Mouse (Mus musculus) MEL (cell line): ENCODE data around the gene A130010J15Rik.

Experiments
- CHD2 ChIP-seq: IDR thresholded peaks from 2 replicates; pipeline ENCODE4 v1.6.1; 2011; ENCODE audit warnings: low read length, improper control_type of control experiment
- CTCF ChIP-seq, 3 experiments: IDR thresholded peaks in 2 of 3; conservative IDR thresholded peaks in 1 of 3; 2 replicates each; pipeline ENCODE4 v1.5.1; 2011 to 2012; ENCODE audit warnings: low read length in 3 of 3, low read depth in 2 of 3, mild to moderate bottlenecking in 2 of 3, improper control_type of control experiment in 1 of 3, inconsistent platforms in 1 of 3, mixed read lengths in 1 of 3, moderate library complexity in 1 of 3; ENCODE audit not compliant: control insufficient read depth in 1 of 3, insufficient read depth in 1 of 3, poor library complexity in 1 of 3, severe bottlenecking in 1 of 3
- ELF1 ChIP-seq: IDR thresholded peaks from 2 replicates; pipeline ENCODE4 v1.6.1; 2014; ENCODE audit warnings: low read depth, mild to moderate bottlenecking, inconsistent platforms, low read length, improper control_type of control experiment, moderate library complexity
- EP300 ChIP-seq, 2 experiments: IDR thresholded peaks; 2 replicates each; pipeline ENCODE4 v1.6.1; 2011; ENCODE audit warnings: improper control_type of control experiment in 2 of 2, low read length in 2 of 2, low read depth in 1 of 2, mild to moderate bottlenecking in 1 of 2
- ETS1 ChIP-seq: IDR thresholded peaks from 2 replicates; pipeline ENCODE4 v1.6.1; 2012; ENCODE audit warnings: low read depth, mild to moderate bottlenecking, inconsistent platforms, low read length, improper control_type of control experiment, moderate library complexity
- GATA1 ChIP-seq: IDR thresholded peaks from 2 replicates; pipeline ENCODE4 v1.6.1; 2011; ENCODE audit warnings: low read depth, low read length, improper control_type of control experiment
- MAFK ChIP-seq: IDR thresholded peaks from 2 replicates; pipeline ENCODE4 v1.6.1; 2011; ENCODE audit warnings: low read depth, mild to moderate bottlenecking, low read length, improper control_type of control experiment, borderline replicate concordance
- MYC ChIP-seq: IDR thresholded peaks from 2 replicates; pipeline ENCODE4 v1.6.1; 2011; ENCODE audit warnings: low read depth, mild to moderate bottlenecking, low read length, improper control_type of control experiment, moderate library complexity
- NELFE ChIP-seq: IDR thresholded peaks from 2 replicates; pipeline ENCODE4 v1.6.1; 2011; ENCODE audit warnings: low read depth, low read length, improper control_type of control experiment
- NRF1 ChIP-seq: IDR thresholded peaks from 2 replicates; pipeline ENCODE4 v1.6.1; 2014; ENCODE audit warnings: low read depth, mild to moderate bottlenecking, inconsistent platforms, low read length, improper control_type of control experiment, moderate library complexity; ENCODE audit not compliant: poor library complexity, insufficient read depth, severe bottlenecking
- POLR2A ChIP-seq, 2 experiments: IDR thresholded peaks; 2 replicates each; pipeline ENCODE4 v1.6.1; 2011 to 2012; ENCODE audit warnings: low read length in 2 of 2, mild to moderate bottlenecking in 2 of 2, control low read depth in 1 of 2, improper control_type of control experiment in 1 of 2, low read depth in 1 of 2, moderate library complexity in 1 of 2; ENCODE audit not compliant: control insufficient read depth in 1 of 2, insufficient read depth in 1 of 2, poor library complexity in 1 of 2
- RAD21 ChIP-seq: IDR thresholded peaks from 2 replicates; pipeline ENCODE4 v1.6.1; 2011; ENCODE audit warnings: mild to moderate bottlenecking, low read depth, low read length, improper control_type of control experiment
- RCOR1 ChIP-seq: IDR thresholded peaks from 2 replicates; pipeline ENCODE4 v1.6.1; 2012; ENCODE audit warnings: low read depth, mild to moderate bottlenecking, inconsistent platforms, low read length, improper control_type of control experiment
- SMC3 ChIP-seq: IDR thresholded peaks from 2 replicates; pipeline ENCODE4 v1.6.1; 2011; ENCODE audit warnings: low read depth, low read length, improper control_type of control experiment

DNA sequence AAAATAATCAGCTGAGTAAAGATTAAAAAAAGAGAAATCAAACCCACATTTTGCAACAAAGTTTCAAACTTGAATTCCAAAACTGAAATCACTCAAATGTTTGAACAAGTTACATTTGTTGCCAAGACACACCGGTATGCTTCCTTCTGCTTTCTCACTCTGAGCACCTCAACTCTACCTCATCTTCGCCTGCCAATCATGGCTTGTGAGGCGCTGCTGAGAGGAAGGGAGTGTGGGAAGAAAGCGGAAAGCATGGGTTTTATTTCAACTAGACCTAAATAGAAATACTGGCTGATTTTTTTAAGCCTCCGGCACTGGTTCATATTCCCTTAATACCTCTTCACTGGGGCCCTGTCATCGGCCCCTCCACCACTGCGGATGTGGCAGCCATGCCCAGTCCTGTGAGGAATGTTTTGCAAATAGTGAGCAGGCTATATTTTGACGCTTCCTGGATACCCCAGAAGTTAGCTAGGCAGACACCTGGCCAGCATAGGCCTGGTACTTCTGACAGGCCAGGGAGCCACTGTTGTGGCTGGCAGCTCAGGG is 25.3 kb upstream of the A130010J15Rik start:
- no peak for TF ChIP-seq RAD21
- TF ChIP-seq NRF1: no peak
- no peak for TF ChIP-seq POLR2A (IDR thresholded peaks at IDR 0.05; ENCODE audit: control insufficient read depth in 1 of 2, insufficient read depth in 1 of 2, low read depth in 1 of 2, low read length in 2 of 2, poor library complexity in 1 of 2)
- no peak for TF ChIP-seq RCOR1
- no peak for TF ChIP-seq CTCF (IDR thresholded peaks at IDR 0.05 in 2 of 3, conservative IDR thresholded peaks at IDR 0.05 in 1 of 3; ENCODE audit: control insufficient read depth in 1 of 3, insufficient read depth in 1 of 3, low read depth in 2 of 3, low read length in 3 of 3, poor library complexity in 1 of 3, severe bottlenecking in 1 of 3)
- TF ChIP-seq SMC3: no peak
- TF ChIP-seq GATA1: no peak
- TF ChIP-seq EP300 (IDR thresholded peaks at IDR 0.05; ENCODE audit: low read depth in 1 of 2, low read length in 2 of 2): no peak
- no peak for TF ChIP-seq CHD2
- TF ChIP-seq ELF1: no peak
- no peak for TF ChIP-seq ETS1
- TF ChIP-seq MYC: no peak
- no peak for TF ChIP-seq MAFK
- TF ChIP-seq NELFE: no peak
